Mouse (Mus musculus): ENCODE data around the gene Ube2g1. TPM values are rescaled to one million over a fixed set of nuclear protein-coding genes. Genes with fewer than 3 reads are reported as not detected.
A peak's percentile ranks its signal among the peaks of the same experiment; 100 is the strongest.

The Ube2g1 gene
- 32.0 and 40.1 TPM in 2 replicates for total RNA-seq (2014; rRNA removed)
- 65.4 and 68.1 TPM in 2 replicates for polyA plus RNA-seq (2015; fragmentation: Nextera tagmentation; extraction: Ambion mirVana)

GRCm38 (mm10) chr11:72606694-72607407 lies at the start of gene Ube2g1:
Gene Ube2g1, plus strand, starts transcription at chr11:72607283.
- DNase-seq (ENCODE audit: low spot score) = peak; percentile 99
- Histone ChIP-seq H3K27me3 (ENCODE audit: insufficient read depth, low read length) (no peaks in the 10 kb centered on the region), H3K4me3 (ENCODE audit: low read length) (peak within 1 kb of the TSS; percentile 99), H3K27ac (peak within 1 kb of the TSS; percentile 97), H3K9me3 (ENCODE audit: low read length) (no peaks in the 10 kb centered on the region), H3K4me2 (ENCODE audit: low read depth, low read length) (peak within 1 kb of the TSS; percentile 65), H3K36me3 (ENCODE audit: insufficient read depth, low read length) (no peaks in the 10 kb centered on the region), H3K4me1 (ENCODE audit: insufficient read depth, low read length) (no peaks in the 10 kb centered on the region), H3K9ac (replicated peaks; ENCODE audit: low read length) (peak within 1 kb of the TSS; percentile 94)
- ATAC-seq = peak; percentile 96
- 2% methylated on average over 51 of the region's 56 CpGs for WGBS
- no peak for TF ChIP-seq CTCF (IDR thresholded peaks at IDR 0.05; ENCODE audit: low read depth)

DNA sequence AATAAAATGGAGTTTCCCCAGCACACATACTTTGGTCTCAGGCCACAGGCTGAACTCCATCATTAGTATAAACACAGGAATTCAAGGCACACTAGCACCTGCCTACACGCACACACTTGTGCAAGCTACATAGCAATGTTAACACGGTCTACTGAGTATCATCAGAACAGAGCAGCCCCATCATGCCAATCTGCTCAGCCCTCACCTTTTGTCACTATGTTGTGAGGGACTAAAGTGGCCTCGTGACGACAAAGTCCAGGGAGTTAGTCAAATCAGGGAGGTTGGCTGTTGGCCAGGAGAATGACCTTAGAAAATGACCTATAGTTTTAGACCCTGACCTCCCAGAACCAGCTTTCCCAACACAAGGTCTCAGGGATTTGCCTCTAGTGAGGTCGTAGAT lies 48.9 kb upstream of the Ube2g1 start:
- no peak for ATAC-seq

DNA sequence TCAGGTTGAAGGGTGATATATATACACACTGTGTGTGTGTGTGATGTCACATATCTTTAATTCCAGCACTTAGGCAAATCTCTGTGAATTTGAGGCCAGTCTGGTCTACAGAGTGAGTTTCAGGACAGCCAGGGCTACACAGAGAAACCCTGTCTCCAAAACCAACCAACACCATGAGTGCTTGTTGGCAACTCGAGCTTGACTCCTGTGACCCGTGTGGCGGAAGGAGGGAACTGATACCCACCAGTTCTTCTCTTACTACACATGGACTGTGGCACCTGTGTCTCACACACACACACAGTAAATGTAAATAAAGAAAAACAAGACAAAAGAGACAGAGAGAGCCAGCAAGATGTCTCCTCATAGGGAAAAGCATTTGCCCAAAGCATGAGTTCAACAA lies 46.4 kb upstream of the Ube2g1 start:
- no peak for TF ChIP-seq CTCF (IDR thresholded peaks at IDR 0.05; ENCODE audit: low read depth)
- WGBS = 77% methylated on average over 3 of the region's 3 CpGs
- no peak overlapping the region for H3K4me3 ChIP-seq (ENCODE audit: low read length)
- no peak for ATAC-seq
- H3K9ac ChIP-seq (replicated peaks; ENCODE audit: low read length) = no peak overlapping the region
- H3K4me2 ChIP-seq (ENCODE audit: low read depth, low read length) = no peak overlapping the region
- no peaks in the 10 kb centered on the region for H3K9me3 ChIP-seq (ENCODE audit: low read length)
- no peak for DNase-seq (ENCODE audit: low spot score)
- H3K27me3 ChIP-seq (ENCODE audit: insufficient read depth, low read length) = no peaks in the 10 kb centered on the region
- H3K4me1 ChIP-seq (ENCODE audit: insufficient read depth, low read length) = no peaks in the 10 kb centered on the region
- no peak overlapping the region for H3K27ac ChIP-seq
- no peaks in the 10 kb centered on the region for H3K36me3 ChIP-seq (ENCODE audit: insufficient read depth, low read length)

More for the DNA sequence above, 48.9 kb upstream of the Ube2g1 start:
- TF ChIP-seq CTCF (IDR thresholded peaks at IDR 0.05; ENCODE audit: low read depth) = no peak
- Histone ChIP-seq H3K4me2 (ENCODE audit: low read depth, low read length) (no peak overlapping the region), H3K4me1 (ENCODE audit: insufficient read depth, low read length) (no peaks in the 10 kb centered on the region), H3K27me3 (ENCODE audit: insufficient read depth, low read length) (no peaks in the 10 kb centered on the region), H3K9me3 (ENCODE audit: low read length) (no peaks in the 10 kb centered on the region), H3K4me3 (ENCODE audit: low read length) (no peak overlapping the region), H3K27ac (no peak overlapping the region), H3K9ac (replicated peaks; ENCODE audit: low read length) (no peak overlapping the region), H3K36me3 (ENCODE audit: insufficient read depth, low read length) (no peaks in the 10 kb centered on the region)
- WGBS = 71% methylated on average over 5 of the region's 5 CpGs
- DNase-seq (ENCODE audit: low spot score) = no peak

GRCm38 (mm10) chr11:72564232-72564807 lies 42.8 kb upstream of the Ube2g1 start:
- peak; percentile 63; the same call in 1 of the 2 replicates for ATAC-seq
- peak; percentile 87 for DNase-seq (ENCODE audit: low spot score)
- Histone ChIP-seq H3K27me3 (ENCODE audit: insufficient read depth, low read length) (no peaks in the 10 kb centered on the region), H3K9me3 (ENCODE audit: low read length) (no peaks in the 10 kb centered on the region), H3K4me2 (ENCODE audit: low read depth, low read length) (no peak overlapping the region), H3K36me3 (ENCODE audit: insufficient read depth, low read length) (no peaks in the 10 kb centered on the region), H3K4me1 (ENCODE audit: insufficient read depth, low read length) (no peaks in the 10 kb centered on the region), H3K9ac (replicated peaks; ENCODE audit: low read length) (no peak overlapping the region), H3K4me3 (ENCODE audit: low read length) (no peak overlapping the region), H3K27ac (no peak overlapping the region)
- TF ChIP-seq CTCF (IDR thresholded peaks at IDR 0.05; ENCODE audit: low read depth) = peak; percentile 91
- 22% methylated on average over 6 of the region's 6 CpGs for WGBS

DNA sequence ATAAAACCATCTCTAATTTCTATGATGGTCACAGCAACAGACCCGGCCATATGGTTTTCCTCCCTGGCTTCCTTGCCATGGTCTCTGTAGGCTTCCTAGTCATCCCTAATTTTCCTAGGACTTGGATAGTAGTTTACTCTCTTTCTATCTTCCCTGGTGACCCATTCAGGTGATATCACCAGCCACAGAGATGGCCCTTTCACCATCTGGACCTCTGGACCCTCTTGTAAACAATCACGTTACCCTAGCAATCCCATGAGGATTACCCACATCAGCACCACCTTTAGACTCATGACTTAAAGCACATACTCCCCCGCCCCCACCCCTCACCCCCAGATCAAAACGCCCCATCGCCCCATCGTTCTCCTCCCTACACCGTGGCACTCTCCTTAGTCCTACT lies 40.8 kb upstream of the Ube2g1 start:
- Histone ChIP-seq H3K9me3 (ENCODE audit: low read length) (no peaks in the 10 kb centered on the region), H3K36me3 (ENCODE audit: insufficient read depth, low read length) (no peaks in the 10 kb centered on the region), H3K4me3 (ENCODE audit: low read length) (no peak overlapping the region), H3K4me1 (ENCODE audit: insufficient read depth, low read length) (no peaks in the 10 kb centered on the region), H3K27ac (no peak overlapping the region), H3K27me3 (ENCODE audit: insufficient read depth, low read length) (no peaks in the 10 kb centered on the region), H3K9ac (replicated peaks; ENCODE audit: low read length) (no peak overlapping the region), H3K4me2 (ENCODE audit: low read depth, low read length) (no peak overlapping the region)
- TF ChIP-seq CTCF (IDR thresholded peaks at IDR 0.05; ENCODE audit: low read depth) = no peak
- no peak for DNase-seq (ENCODE audit: low spot score)
- WGBS = 76% methylated on average over 7 of the region's 7 CpGs
- no peak for ATAC-seq

GRCm38 (mm10) chr11:72566816-72567338 lies 40.2 kb upstream of the Ube2g1 start:
- Histone ChIP-seq H3K9ac (replicated peaks; ENCODE audit: low read length) (no peak overlapping the region), H3K4me1 (ENCODE audit: insufficient read depth, low read length) (no peaks in the 10 kb centered on the region), H3K4me2 (ENCODE audit: low read depth, low read length) (no peak overlapping the region), H3K27ac (no peak overlapping the region), H3K4me3 (ENCODE audit: low read length) (no peak overlapping the region), H3K36me3 (ENCODE audit: insufficient read depth, low read length) (no peaks in the 10 kb centered on the region), H3K27me3 (ENCODE audit: insufficient read depth, low read length) (no peaks in the 10 kb centered on the region), H3K9me3 (ENCODE audit: low read length) (no peaks in the 10 kb centered on the region)
- TF ChIP-seq CTCF (IDR thresholded peaks at IDR 0.05; ENCODE audit: low read depth) = no peak
- no peak for DNase-seq (ENCODE audit: low spot score)
- no peak for ATAC-seq
- 34% methylated on average over 10 of the region's 10 CpGs for WGBS

DNA sequence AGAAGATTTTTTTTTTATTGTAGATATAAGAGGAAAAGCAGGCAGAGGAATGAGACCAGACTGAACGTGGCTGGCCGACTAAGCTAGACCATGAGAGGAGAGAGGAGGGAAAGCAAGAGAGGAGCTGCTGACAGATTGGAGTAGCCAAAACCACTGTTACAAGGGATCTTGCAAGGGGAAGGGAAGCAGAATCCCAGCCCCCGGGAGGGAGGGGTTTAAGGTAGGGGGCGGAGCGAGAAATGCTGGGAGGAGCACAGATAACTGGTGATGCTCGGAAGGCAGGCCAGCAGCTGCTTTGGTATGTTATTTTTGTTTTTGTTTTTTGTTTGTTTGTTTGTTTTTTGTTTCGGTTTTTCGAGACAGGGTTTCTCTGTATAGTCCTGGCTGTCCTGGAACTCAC lies 38.0 kb upstream of the Ube2g1 start:
- Histone ChIP-seq H3K9ac (replicated peaks; ENCODE audit: low read length) (no peak overlapping the region), H3K9me3 (ENCODE audit: low read length) (no peaks in the 10 kb centered on the region), H3K4me3 (ENCODE audit: low read length) (no peak overlapping the region), H3K4me2 (ENCODE audit: low read depth, low read length) (no peak overlapping the region), H3K4me1 (ENCODE audit: insufficient read depth, low read length) (no peaks in the 10 kb centered on the region), H3K36me3 (ENCODE audit: insufficient read depth, low read length) (no peaks in the 10 kb centered on the region), H3K27ac (no peak overlapping the region), H3K27me3 (ENCODE audit: insufficient read depth, low read length) (no peaks in the 10 kb centered on the region)
- ATAC-seq (no peak), DNase-seq (ENCODE audit: low spot score) (no peak)
- TF ChIP-seq CTCF (IDR thresholded peaks at IDR 0.05; ENCODE audit: low read depth) = no peak
- 56% methylated on average over 8 of the region's 8 CpGs for WGBS
